Mouse (Mus musculus): ENCODE measurements around the gene Nxpe4.

Gene Nxpe4

GRCm38 (mm10) chr9:48326338-48326737, 164.5 kb downstream of the Nxpe4 start:
- no peak for DNase-seq (ENCODE audit: low spot score in 2 of 2)

GRCm38 (mm10) chr9:48329597-48329996, 167.8 kb downstream of the Nxpe4 start:
- DNase-seq (ENCODE audit: low spot score in 2 of 2): no peak

GRCm38 (mm10) chr9:48338783-48339455, 177.1 kb downstream of the Nxpe4 start:
- DNase-seq (ENCODE audit: low spot score in 2 of 2): no peak

- no peak for DNase-seq (ENCODE audit: low spot score in 2 of 2)
These were observed 177.7 kb downstream of the Nxpe4 start for GRCm38 (mm10) chr9:48339563-48339962.

- DNase-seq (ENCODE audit: low spot score in 2 of 2): no peak
These were observed 179.0 kb downstream of the Nxpe4 start for GRCm38 (mm10) chr9:48340708-48341380.

GRCm38 (mm10) chr9:48345456-48345855, 183.6 kb downstream of the Nxpe4 start:
- no peak for DNase-seq (ENCODE audit: low spot score in 2 of 2)

- no peak for DNase-seq (ENCODE audit: low spot score in 2 of 2)
These were observed 184.0 kb downstream of the Nxpe4 start for GRCm38 (mm10) chr9:48345866-48346265.

- DNase-seq (ENCODE audit: low spot score in 2 of 2): no peak
These were observed 191.4 kb downstream of the Nxpe4 start, which contains the start of gene Nxpe2 for GRCm38 (mm10) chr9:48353148-48353698. Nxpe2 (minus strand) TSS chr9:48353454.

- no peak for DNase-seq (ENCODE audit: low spot score in 2 of 2)
These were observed 192.3 kb downstream of the Nxpe4 start for GRCm38 (mm10) chr9:48354122-48354521.

GRCm38 (mm10) chr9:48354793-48355192, 193.0 kb downstream of the Nxpe4 start:
- peak; percentile 25 to 76 for DNase-seq (ENCODE audit: low spot score in 2 of 2)

- DNase-seq (ENCODE audit: low spot score in 2 of 2): no peak
These were observed 195.3 kb downstream of the Nxpe4 start for GRCm38 (mm10) chr9:48357097-48357496.

GRCm38 (mm10) chr9:48360826-48361225, 199.0 kb downstream of the Nxpe4 start:
- DNase-seq (ENCODE audit: low spot score in 2 of 2): no peak

- DNase-seq (ENCODE audit: low spot score in 2 of 2): no peak
These were observed 200.2 kb downstream of the Nxpe4 start for GRCm38 (mm10) chr9:48361815-48362631.

GRCm38 (mm10) chr9:48362743-48363142, 200.9 kb downstream of the Nxpe4 start:
- no peak for DNase-seq (ENCODE audit: low spot score in 2 of 2)

GRCm38 (mm10) chr9:48373232-48373878, 211.5 kb downstream of the Nxpe4 start:
- no peak for DNase-seq (ENCODE audit: low spot score in 2 of 2)

- DNase-seq (ENCODE audit: low spot score in 2 of 2): no peak
These were observed 212.5 kb downstream of the Nxpe4 start for GRCm38 (mm10) chr9:48374357-48374756.

- no peak for DNase-seq (ENCODE audit: low spot score in 2 of 2)
These were observed 226.6 kb downstream of the Nxpe4 start for GRCm38 (mm10) chr9:48388451-48388850.

GRCm38 (mm10) chr9:48389983-48390382, 228.2 kb downstream of the Nxpe4 start:
- no peak for DNase-seq (ENCODE audit: low spot score in 2 of 2)

GRCm38 (mm10) chr9:48403590-48404209, 241.9 kb downstream of the Nxpe4 start:
- no peak for DNase-seq (ENCODE audit: low spot score in 2 of 2)

GRCm38 (mm10) chr9:48404687-48405086, 242.9 kb downstream of the Nxpe4 start:
- DNase-seq (ENCODE audit: low spot score in 2 of 2): no peak

Data from cerebellum, postnatal 4 days (tissue).